Mouse (Mus musculus): ENCODE measurements around the gene Zfp108.

Gene Zfp108

GRCm38 (mm10) chr7:24286090-24286489 is 31.5 kb downstream of the Zfp108 start:
- DNase-seq = no peak

- no peak for DNase-seq
Measured at GRCm38 (mm10) chr7:24286916-24287315, 32.3 kb downstream of the Zfp108 start.

GRCm38 (mm10) chr7:24287670-24288069 is 33.1 kb downstream of the Zfp108 start:
- DNase-seq = no peak

GRCm38 (mm10) chr7:24288512-24288911 is 33.9 kb downstream of the Zfp108 start:
- no peak for DNase-seq

- DNase-seq = no peak
Measured at GRCm38 (mm10) chr7:24290106-24290693, 35.6 kb downstream of the Zfp108 start.

DNA sequence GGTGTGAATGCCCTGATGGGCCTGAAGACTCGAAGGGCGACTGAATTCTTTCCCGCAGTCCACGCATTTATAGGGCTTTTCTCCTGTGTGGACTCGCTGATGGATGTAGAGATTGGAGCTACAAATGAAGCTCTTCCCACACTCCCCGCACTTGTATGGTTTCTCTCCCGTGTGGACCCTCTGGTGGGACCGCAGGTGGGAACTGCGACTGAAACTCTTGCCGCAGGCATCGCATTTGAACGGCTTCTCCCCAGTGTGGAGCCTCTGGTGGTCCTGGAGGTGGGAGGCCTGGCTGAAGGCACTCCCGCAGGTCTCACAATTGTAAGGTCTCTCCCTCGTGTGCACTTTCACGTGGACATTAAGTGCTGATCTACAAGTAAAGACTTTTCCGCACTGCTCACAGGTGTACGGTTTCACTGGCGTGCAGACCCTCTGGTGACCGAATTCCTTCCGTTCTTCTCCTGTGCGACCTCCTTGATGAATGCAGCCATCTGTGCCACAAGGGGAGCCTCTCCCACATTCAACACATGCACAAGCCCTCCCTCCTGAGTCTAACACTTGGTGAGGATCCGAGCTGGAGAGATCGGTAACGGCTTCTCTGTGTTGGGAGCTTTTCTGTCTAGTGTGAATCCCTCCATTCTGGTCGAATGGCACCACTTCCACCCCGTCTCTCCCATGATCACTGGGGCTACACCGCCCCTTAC is 36.9 kb downstream of the Zfp108 start:
- DNase-seq = no peak

GRCm38 (mm10) chr7:24293061-24293851 is 38.7 kb downstream of the Zfp108 start:
- no peak for DNase-seq

- no peak for DNase-seq
Measured at GRCm38 (mm10) chr7:24294763-24295162, 40.2 kb downstream of the Zfp108 start.

GRCm38 (mm10) chr7:24295376-24295775 is 40.8 kb downstream of the Zfp108 start:
- no peak for DNase-seq

DNA sequence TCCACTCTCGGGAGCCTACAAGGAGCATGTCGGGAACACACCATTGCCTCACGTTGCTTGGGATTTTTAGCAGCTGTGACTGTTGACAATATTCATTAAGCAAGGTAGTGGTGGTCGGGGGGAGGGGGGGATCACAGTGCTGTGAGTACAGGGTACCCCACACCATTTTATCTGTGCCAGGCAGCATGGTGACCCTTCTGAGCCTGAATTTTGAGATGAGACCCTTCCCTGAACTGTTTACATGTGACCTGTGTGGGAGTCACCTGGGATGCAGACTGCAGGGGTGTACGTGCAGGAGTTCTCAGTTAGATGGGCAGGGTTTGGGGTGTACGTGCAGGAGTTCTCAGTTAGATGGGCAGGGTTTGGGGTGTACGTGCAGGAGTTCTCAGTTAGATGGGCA is 41.8 kb downstream of the Zfp108 start:
- no peak for DNase-seq

GRCm38 (mm10) chr7:24297361-24298095 is 42.9 kb downstream of the Zfp108 start:
- no peak for DNase-seq

DNA sequence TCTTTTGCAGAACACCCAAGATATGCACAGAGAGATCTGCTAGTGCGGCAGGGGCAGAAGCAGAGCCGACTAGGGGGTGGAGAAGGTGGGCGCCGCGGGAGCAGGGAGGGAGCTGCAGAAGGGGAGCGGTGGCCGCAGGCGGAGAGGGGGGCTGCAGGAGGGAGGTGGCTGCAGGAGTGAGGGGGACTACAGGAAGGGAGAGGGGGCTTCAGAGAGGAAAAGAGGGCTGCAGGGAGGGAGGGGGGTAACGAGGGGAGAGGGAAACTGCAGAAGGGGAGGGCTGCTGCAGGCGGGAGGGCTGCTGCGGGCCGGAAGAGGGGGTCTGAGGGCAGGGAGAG is 44.0 kb downstream of the Zfp108 start:
- DNase-seq = peak in 1 of 2 experiments; percentile 26

DNA sequence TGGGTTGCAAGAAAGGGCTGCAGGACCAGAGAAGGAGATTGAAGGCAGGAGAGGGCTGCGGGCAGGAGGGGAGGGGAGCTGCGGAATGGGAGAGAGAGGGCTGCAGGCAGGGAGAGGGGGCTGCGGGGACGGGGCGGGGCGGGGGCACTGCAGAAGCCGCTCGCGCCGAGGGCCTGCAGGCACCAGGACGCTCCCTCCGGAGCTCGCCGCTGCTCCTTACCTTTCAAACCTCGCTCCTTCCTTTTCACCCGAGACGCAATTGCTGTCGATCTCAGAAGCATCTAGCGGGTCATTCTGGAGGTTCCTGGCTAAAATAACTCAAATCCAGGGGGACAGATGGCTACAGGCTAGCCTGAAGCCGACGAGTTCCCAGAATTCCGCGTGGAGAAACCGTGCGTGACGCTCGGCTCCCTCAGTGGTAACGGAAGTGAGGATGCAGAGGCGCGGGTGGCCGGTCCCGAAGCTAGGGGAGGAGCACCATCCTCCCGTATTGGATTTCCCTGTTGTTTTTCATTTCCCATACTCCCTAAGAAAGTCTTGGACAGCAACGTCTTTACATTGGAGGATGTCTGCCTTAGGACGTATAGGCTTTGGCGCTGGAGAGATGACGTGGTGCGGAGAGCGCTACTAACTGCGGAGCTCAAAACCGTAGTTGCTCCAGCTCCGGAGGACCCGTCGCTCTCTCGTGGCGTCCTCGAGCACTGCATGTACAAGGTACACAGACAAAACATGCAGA is 44.5 kb downstream of the Zfp108 start:
- peak; percentile 85 to 91 for DNase-seq

- peak; percentile 19 to 36 for DNase-seq
Measured at GRCm38 (mm10) chr7:24299823-24300481, 45.4 kb downstream of the Zfp108 start.

- peak; percentile 64 to 67 for DNase-seq
Measured at GRCm38 (mm10) chr7:24300771-24301282, 46.2 kb downstream of the Zfp108 start, which contains the start of gene Zfp61. TSS of gene Zfp61 (minus strand) at chr7:24301232.
